Mouse (Mus musculus) hindbrain, embryonic 13.5 days (tissue): ENCODE results near the gene Ccdc9. TPM values are rescaled to one million over a fixed set of nuclear protein-coding genes. Genes with fewer than 3 reads are reported as not detected.
A peak's percentile ranks its signal among the peaks of the same experiment; 100 is the strongest.
"Not testable (repeated sequence)": the region's sequence is repeated elsewhere in the genome, so short reads cannot be mapped to it uniquely, and the experiment has no call there.

Experiments
- ATAC-seq: fragments of 200-750 bp; cut with Nextera tagmentation; 2 replicates; pipeline ENCODE4 v1.8.0; 2017; ENCODE audit warnings: moderate TSS enrichment; ENCODE audit not compliant: low FRiP score
- H3K27ac ChIP-seq: fragments of 300-500 bp; sonication (generic); 2 replicates; pipeline ENCODE4 v1.5.1; 2015; ENCODE audit warnings: inconsistent platforms, mild to moderate bottlenecking, moderate library complexity
- H3K27me3 ChIP-seq: fragments of 300-500 bp; sonication (generic); 2 replicates; pipeline ENCODE4 v1.6.1; 2015; ENCODE audit warnings: mild to moderate bottlenecking, inconsistent platforms
- H3K36me3 ChIP-seq: fragments of 300-500 bp; sonication (generic); 2 replicates; pipeline ENCODE4 v1.6.1; 2015; ENCODE audit warnings: mild to moderate bottlenecking, inconsistent platforms
- H3K4me1 ChIP-seq: fragments of 300-500 bp; sonication (generic); replicated peaks from 2 replicates; pipeline ENCODE4 v1.6.1; 2015; ENCODE audit warnings: inconsistent platforms
- H3K4me2 ChIP-seq: fragments of 300-500 bp; sonication (generic); 2 replicates; pipeline ENCODE4 v1.6.1; 2015; ENCODE audit warnings: inconsistent platforms, mild to moderate bottlenecking, moderate library complexity
- H3K4me3 ChIP-seq: fragments of 300-500 bp; sonication (generic); 2 replicates; pipeline ENCODE4 v1.5.1; 2015; ENCODE audit warnings: mild to moderate bottlenecking, inconsistent platforms
- H3K9ac ChIP-seq: fragments of 300-500 bp; sonication (generic); 2 replicates; pipeline ENCODE4 v1.6.1; 2015; ENCODE audit warnings: mild to moderate bottlenecking, inconsistent platforms
- H3K9me3 ChIP-seq: fragments of 300-500 bp; sonication (generic); 2 replicates; pipeline ENCODE4 v1.6.1; 2016; ENCODE audit warnings: inconsistent platforms
- WGBS: fragments of 180-500 bp; shearing (Covaris S2); methylation state at CpG from one replicate; pipeline ENCODE4 v1.1.7; 2015; 5-methylcytosine and 5-hydroxymethylcytosine counted together
- polyA plus RNA-seq: library from polyadenylated mRNA; unstranded; fragments of >200 nt; fragmentation: Nextera tagmentation; extraction: Ambion mirVana; gene quantifications from 2 replicates; pipeline ENCODE4 v1.2.1, GENCODE M21; 2015

Gene Ccdc9
- polyA plus RNA-seq, 1 experiment from 2014 or later: 23.9 TPM

GRCm38 (mm10) chr7:16312672-16313311, 26.2 kb upstream of the Ccdc9 start:
- Histone ChIP-seq H3K9ac (peak overlapping the region; percentile 92), H3K27me3 (no peaks in the 10 kb centered on the region), H3K9me3 (no peaks in the 10 kb centered on the region), H3K36me3 (peaks cover 13% of the 10 kb centered on the region), H3K4me1 (peaks cover 59% of the 10 kb centered on the region), H3K4me3 (peak overlapping the region; percentile 68), H3K27ac (peak overlapping the region; percentile 97), H3K4me2 (peak overlapping the region; percentile 96)
- ATAC-seq: no peak
- 0% methylated on average over 12 of the region's 12 CpGs for WGBS

GRCm38 (mm10) chr7:16312011-16312671, 25.5 kb upstream of the Ccdc9 start:
- H3K4me2 ChIP-seq: peak overlapping the region; percentile 96
- under 1% methylated on average over 40 of the region's 49 CpGs for WGBS
- H3K4me3 ChIP-seq: peak overlapping the region; percentile 68
- H3K27ac ChIP-seq: peak overlapping the region; percentile 97
- no peaks in the 10 kb centered on the region for H3K27me3 ChIP-seq
- peaks cover 59% of the 10 kb centered on the region for H3K4me1 ChIP-seq
- H3K9me3 ChIP-seq: no peaks in the 10 kb centered on the region
- H3K9ac ChIP-seq: peak overlapping the region; percentile 92
- no peak for ATAC-seq
- H3K36me3 ChIP-seq: peaks cover 9% of the 10 kb centered on the region; the same call in 1 of the 2 replicates

DNA sequence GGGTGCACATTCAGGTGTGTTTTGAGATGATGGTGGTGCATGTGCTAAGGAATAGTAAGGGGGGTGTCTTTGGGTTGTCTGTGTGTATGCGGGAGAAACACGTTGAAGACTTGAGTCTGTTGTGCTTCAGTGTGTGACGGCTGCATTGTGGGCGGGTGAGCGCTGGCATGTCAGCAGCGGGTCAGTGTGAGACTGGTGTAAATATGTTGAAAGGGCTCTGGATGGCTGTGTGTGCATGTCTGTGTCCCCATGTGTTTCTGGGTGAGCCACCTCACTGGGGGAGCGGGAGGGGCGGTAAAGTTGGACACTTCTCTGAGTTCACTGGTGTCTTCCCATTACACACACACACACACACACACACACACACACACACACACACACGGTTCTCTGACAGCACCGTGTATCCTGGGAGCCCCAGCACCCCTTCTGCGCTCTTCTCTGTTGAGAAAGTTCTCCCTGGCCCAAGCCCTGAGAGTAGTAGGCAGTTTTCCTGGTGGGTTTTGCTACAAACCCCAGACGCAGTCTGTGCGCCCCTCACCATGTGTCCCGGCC, 24.9 kb upstream of the Ccdc9 start:
- WGBS: under 1% methylated on average over 14 of the region's 14 CpGs
- Histone ChIP-seq H3K36me3 (0 out of 2 replicates have a peak, but pooled peaks cover 3% of the 10 kb centered on the region), H3K4me3 (peak overlapping the region; percentile 68), H3K4me1 (peaks cover 59% of the 10 kb centered on the region), H3K4me2 (peak overlapping the region; percentile 96), H3K9ac (peak overlapping the region; percentile 92), H3K27me3 (no peaks in the 10 kb centered on the region), H3K9me3 (no peaks in the 10 kb centered on the region), H3K27ac (peak overlapping the region; percentile 97)
- no peak for ATAC-seq

DNA sequence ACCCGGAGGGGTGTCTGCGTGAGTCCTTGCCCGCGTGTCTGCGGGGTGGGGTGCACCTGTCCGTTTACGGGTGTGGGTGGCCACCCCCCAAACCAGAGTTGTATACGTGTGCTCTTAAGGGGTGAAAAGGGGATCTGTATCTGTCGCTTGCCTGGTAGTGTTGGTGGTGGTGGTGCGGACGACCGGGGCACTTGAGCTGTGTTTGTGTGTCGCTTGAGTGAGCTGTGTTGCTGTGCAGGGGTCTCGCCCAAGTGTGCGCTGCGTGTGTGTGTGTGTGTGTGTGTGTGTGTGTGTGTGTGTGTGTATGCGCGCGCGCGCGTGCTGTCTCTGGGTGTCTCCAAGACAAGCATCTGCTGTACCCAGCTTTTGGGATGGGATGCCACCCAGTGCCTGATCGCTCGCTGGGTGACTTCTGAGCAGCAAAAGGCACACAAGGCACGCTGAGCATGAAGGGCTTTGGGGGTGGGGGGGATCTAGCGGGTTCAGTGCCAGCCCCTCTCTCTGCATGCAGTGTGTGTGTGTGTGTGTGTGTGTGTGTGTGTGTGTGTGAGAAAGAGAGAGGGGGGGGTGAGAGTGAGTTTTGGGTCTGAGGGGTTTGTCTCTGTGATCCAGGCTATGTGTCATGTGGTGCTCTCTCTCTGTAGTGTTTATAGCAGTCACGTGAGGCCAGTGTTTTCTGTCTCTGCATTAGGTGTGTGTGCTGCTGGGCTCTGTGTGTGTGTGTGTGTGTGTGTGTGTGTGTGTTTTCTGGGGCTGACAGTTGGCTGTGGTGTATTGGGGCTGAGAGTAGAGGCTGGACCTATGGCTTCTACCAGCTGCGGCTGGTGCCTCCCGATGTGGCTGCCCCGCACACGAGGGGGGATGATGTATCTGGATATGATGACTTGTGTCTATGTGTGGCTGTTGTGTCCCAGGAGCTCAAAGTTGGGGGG, 24.2 kb upstream of the Ccdc9 start:
- H3K9me3 ChIP-seq: no peaks in the 10 kb centered on the region

DNA sequence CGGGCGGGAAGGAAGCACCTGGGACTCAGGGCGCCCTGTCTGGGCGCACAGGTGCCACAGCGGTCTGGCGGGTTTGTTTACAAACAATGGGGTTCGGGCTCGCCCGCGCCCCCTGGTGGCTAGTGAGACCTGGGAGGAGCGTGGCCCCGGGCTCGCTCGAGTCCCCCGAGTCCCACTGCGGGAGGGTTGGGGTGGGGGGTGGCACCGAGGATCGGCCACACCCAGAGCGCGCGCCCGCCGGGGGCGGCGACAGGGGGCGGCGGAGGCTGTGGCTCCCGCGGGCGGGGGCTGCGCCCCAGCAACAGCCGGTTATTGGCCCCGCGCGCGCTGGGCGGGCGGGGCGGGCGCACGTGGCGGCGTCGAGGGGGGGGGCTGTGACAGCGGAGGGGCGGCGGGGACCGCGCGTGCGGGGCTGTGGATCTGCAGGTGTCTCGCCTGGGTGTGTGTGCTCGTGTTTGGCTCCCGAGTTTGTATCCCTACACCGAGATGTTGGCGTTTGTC, 23.5 kb upstream of the Ccdc9 start:
- peak overlapping the region; percentile 97 for H3K27ac ChIP-seq
- H3K9ac ChIP-seq: peak overlapping the region; percentile 92
- 1% methylated on average over 28 of the region's 56 CpGs for WGBS
- no peaks in the 10 kb centered on the region for H3K9me3 ChIP-seq
- H3K27me3 ChIP-seq: no peaks in the 10 kb centered on the region
- peaks cover 59% of the 10 kb centered on the region for H3K4me1 ChIP-seq
- no peaks in the 10 kb centered on the region for H3K36me3 ChIP-seq
- peak; percentile 11 for ATAC-seq
- peak overlapping the region; percentile 96 for H3K4me2 ChIP-seq
- peak overlapping the region; percentile 68 for H3K4me3 ChIP-seq

More for the DNA sequence above, 24.2 kb upstream of the Ccdc9 start:
- H3K4me2 ChIP-seq: peak overlapping the region; percentile 96
- H3K27me3 ChIP-seq: no peaks in the 10 kb centered on the region
- peak overlapping the region; percentile 68 for H3K4me3 ChIP-seq
- no peaks in the 10 kb centered on the region for H3K36me3 ChIP-seq
- H3K9ac ChIP-seq: peak overlapping the region; percentile 92
- peak overlapping the region; percentile 97 for H3K27ac ChIP-seq
- under 1% methylated on average over 31 of the region's 31 CpGs for WGBS
- peak; percentile 8; the same call in 1 of the 2 replicates for ATAC-seq
- peaks cover 59% of the 10 kb centered on the region for H3K4me1 ChIP-seq

DNA sequence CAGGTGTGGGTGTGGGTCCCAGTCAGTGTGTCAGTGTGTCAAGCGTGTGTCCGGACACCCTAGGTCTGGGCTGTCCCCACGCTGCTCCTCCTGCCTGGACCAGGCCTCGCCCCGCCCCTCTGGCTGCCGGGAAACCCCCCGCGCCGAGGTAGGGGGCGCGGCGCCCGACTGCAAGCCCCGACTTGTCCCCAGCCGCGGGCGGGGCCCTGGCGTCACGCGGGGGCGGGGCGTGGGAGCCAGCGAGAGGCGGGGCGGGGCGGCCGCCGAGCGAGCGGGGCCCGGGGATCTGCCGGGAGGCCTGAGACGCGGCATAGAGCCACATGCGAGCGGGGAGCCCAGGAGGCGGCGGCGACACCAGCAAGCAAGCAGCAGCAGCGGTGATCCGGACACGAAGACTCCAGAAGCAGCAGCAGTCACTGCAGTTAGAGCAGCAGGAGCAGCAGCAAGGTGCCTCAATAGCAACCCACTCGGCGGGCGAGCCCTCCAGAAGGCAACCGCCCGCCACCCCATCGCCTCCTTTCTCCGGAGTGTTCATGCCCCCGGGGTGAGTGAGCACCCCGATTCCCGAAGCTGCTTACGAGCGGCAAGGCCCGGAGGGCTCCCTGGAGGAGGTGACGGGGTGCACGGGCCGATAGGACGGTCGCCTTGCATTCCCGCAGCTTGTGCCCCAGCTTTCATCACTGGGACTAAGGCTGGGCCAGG, 22.9 kb upstream of the Ccdc9 start:
- WGBS: under 1% methylated on average over 56 of the region's 61 CpGs

GRCm38 (mm10) chr7:16308555-16309317, 22.1 kb upstream of the Ccdc9 start:
- H3K4me1 ChIP-seq: peaks cover 53% of the 10 kb centered on the region
- peak overlapping the region; percentile 68 for H3K4me3 ChIP-seq
- peak overlapping the region; percentile 96 for H3K4me2 ChIP-seq
- H3K27me3 ChIP-seq: no peaks in the 10 kb centered on the region
- H3K9me3 ChIP-seq: no peaks in the 10 kb centered on the region
- no peak for ATAC-seq
- 44% methylated on average over 16 of the region's 16 CpGs for WGBS
- H3K27ac ChIP-seq: peak overlapping the region; percentile 97; the same call in 1 of the 2 replicates
- H3K9ac ChIP-seq: peak overlapping the region; percentile 92
- H3K36me3 ChIP-seq: no peaks in the 10 kb centered on the region

More for the DNA sequence above, 22.9 kb upstream of the Ccdc9 start:
- peak; percentile 26 for ATAC-seq
- Histone ChIP-seq H3K4me1 (peaks cover 57% of the 10 kb centered on the region), H3K27ac (peak overlapping the region; percentile 97), H3K9me3 (no peaks in the 10 kb centered on the region), H3K27me3 (no peaks in the 10 kb centered on the region), H3K4me2 (peak overlapping the region; percentile 96), H3K4me3 (peak overlapping the region; percentile 68), H3K9ac (peak overlapping the region; percentile 92), H3K36me3 (no peaks in the 10 kb centered on the region)

- ATAC-seq: not testable (repeated sequence)
These were observed 21.5 kb upstream of the Ccdc9 start, which contains the start of gene Bbc3 for GRCm38 (mm10) chr7:16308093-16308492. Gene Bbc3 (plus strand): TSS chr7:16308393.

DNA sequence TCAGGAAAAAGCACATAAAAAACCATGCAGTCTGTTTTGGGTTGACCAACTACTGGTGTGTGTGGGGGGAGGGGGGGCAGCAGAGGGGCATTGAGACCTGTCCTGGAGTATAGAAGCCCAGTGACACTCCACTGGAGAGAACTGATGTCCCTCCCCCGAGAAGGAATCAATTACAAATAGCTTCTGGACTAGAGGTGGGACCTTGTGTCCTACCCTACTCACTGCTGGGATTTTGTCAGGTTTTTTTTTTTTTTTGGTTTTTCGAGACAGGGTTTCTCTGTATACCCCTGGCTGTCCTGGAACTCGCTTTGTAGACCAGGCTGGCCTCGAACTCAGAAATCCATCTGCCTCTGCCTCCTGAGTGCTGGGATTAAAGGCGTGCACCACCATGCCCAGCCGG, 20.5 kb upstream of the Ccdc9 start:
- not testable (repeated sequence) for H3K27ac ChIP-seq, H3K9me3 ChIP-seq, ATAC-seq, H3K36me3 ChIP-seq, H3K4me3 ChIP-seq, H3K4me2 ChIP-seq, H3K9ac ChIP-seq, H3K27me3 ChIP-seq
- H3K4me1 ChIP-seq: peaks cover 38% of the 10 kb centered on the region
- 80% methylated on average over 6 of the region's 6 CpGs for WGBS

More at GRCm38 (mm10) chr7:16308093-16308492, 21.5 kb upstream of the Ccdc9 start, which contains the start of gene Bbc3:
- H3K27me3 ChIP-seq, H3K36me3 ChIP-seq, H3K9me3 ChIP-seq: not testable (repeated sequence)
- Histone ChIP-seq H3K4me2 (peak within 1 kb of the TSS; percentile 96), H3K27ac (peak within 1 kb of the TSS; percentile 97), H3K4me3 (peak within 1 kb of the TSS; percentile 68), H3K4me1 (peaks cover 47% of the 10 kb centered on the region), H3K9ac (peak within 1 kb of the TSS; percentile 92)
- WGBS: 71% methylated on average over 1 of the region's 1 CpGs

DNA sequence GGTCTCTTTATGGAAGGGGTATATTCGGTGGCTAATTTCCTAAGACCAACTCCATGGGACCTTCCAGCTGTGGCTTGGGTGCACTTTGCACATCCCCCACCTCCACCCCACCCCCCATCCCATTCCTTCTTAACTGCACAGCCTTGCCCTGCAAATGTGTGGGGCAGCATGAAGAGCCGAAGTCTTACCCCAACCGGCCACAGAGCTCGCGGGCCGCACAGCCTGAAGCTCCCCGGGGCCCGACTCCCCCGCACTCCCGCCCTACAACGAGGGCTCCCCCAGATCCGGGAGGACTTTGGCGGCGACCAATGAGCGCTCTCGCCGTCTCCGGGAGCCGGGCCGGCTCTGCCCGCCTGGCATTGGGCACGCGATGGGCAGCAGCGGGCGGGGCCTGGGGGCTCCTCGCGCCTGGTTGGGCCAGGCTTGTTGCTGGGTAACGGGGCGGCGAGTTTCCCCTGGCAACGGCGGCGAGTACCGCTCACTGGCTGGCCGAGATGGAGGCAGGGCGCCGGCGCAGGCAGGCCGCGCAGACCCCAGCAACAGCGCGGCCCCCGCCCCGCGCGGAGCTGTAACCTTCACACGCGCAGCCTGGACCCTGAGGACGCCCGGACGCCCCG, 12.9 kb upstream of the Ccdc9 start:
- peak overlapping the region; percentile 68 for H3K9ac ChIP-seq
- peak; percentile 91 for ATAC-seq
- peaks cover 40% of the 10 kb centered on the region for H3K4me1 ChIP-seq
- peak overlapping the region; percentile 85 for H3K4me2 ChIP-seq
- no peaks in the 10 kb centered on the region for H3K9me3 ChIP-seq
- H3K27me3 ChIP-seq: no peaks in the 10 kb centered on the region
- H3K4me3 ChIP-seq: peak overlapping the region; percentile 50
- under 1% methylated on average over 51 of the region's 52 CpGs for WGBS
- no peaks in the 10 kb centered on the region for H3K36me3 ChIP-seq
- peak overlapping the region; percentile 82 for H3K27ac ChIP-seq
